Mouse (Mus musculus) cerebellum, adult 2 months (tissue): ENCODE results near the gene Psmc6.

Experiments
- CTCF ChIP-seq: fragments of 200-500 bp; IDR thresholded peaks from 2 replicates; pipeline ENCODE4 v1.5.1; 2011; ENCODE audit warnings: low read depth, mild to moderate bottlenecking, control low read depth, low read length, moderate library complexity, borderline replicate concordance; ENCODE audit not compliant: insufficient read depth
- POLR2A ChIP-seq: fragments of 200-500 bp; IDR thresholded peaks from 2 replicates; pipeline ENCODE4 v1.6.1; 2011; ENCODE audit warnings: low read length, control low read depth, borderline replicate concordance; ENCODE audit not compliant: insufficient read depth

DNA sequence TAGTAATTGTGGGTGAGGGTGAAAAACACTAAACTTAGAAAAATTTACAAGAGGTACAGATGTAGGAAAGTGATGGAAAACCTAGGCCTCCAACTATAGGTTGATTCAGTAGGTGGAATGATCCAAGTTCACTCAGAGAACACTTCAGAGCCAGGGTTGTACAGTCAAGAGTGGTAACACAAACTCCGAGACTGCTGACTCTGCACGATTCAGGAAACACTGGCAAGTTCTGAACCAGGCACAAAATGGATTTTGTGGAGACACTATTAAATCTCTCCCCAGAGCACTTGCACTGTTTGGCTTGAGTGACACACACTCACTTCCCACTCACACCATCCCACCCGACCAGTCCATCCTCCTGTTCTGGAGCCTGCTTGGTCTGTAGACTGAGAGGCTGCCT is 6.3 kb upstream of the Psmc6 start:
- no peak for TF ChIP-seq CTCF
- no peak for TF ChIP-seq POLR2A
